Mouse (Mus musculus): ENCODE data around the gene Parp1. TPM values are rescaled to one million over a fixed set of nuclear protein-coding genes. Genes with fewer than 3 reads are reported as not detected.
A peak's percentile ranks its signal among the peaks of the same experiment; 100 is the strongest.

Gene Parp1
- polyA plus RNA-seq, 1 experiment from 2014 or later: 128 TPM

GRCm38 (mm10) chr1:180549539-180550308 lies 19.0 kb upstream of the Parp1 start:
- H3K27me3 ChIP-seq (ENCODE audit: control insufficient read depth, insufficient read depth, low read length): no peaks in the 10 kb centered on the region
- ATAC-seq (ENCODE audit: insufficient number of reproducible peaks, insufficient read depth, low FRiP score, low read depth): no peak
- WGBS: 70% methylated on average over 7 of the region's 7 CpGs

DNA sequence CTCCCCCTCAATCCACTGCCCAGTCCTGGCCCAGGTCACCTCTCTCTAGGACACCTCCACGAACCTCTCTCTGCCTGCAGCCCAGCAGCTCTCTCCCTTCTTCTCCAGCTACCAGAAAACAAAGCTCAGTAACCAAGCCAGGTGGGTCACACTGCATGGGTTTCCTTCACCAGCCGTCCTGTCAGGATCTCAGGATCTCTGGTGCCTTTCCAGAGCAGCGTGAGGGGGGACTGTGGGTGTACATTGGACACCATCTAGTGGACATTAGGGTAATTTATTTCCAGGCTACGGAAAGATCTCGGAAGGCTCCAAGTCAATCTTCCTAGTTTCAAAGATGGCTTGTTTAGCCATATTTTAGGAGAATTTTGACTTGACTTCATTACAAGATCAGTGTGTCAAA lies 18.0 kb upstream of the Parp1 start:
- 13% methylated on average over 5 of the region's 5 CpGs for WGBS
- ATAC-seq (ENCODE audit: insufficient number of reproducible peaks, insufficient read depth, low FRiP score, low read depth): no peak
- no peak overlapping the region for H3K4me2 ChIP-seq (replicated peaks; ENCODE audit: low read depth, low read length)

More at GRCm38 (mm10) chr1:180549539-180550308, 19.0 kb upstream of the Parp1 start:
- no peaks in the 10 kb centered on the region for H3K36me3 ChIP-seq (ENCODE audit: control insufficient read depth, insufficient read depth, low read length)
- H3K4me1 ChIP-seq (ENCODE audit: control insufficient read depth, insufficient read depth, low read length): peaks cover 4% of the 10 kb centered on the region; the same call in 1 of the 2 replicates
- H3K9me3 ChIP-seq (ENCODE audit: control insufficient read depth, low read depth, low read length): no peaks in the 10 kb centered on the region
- H3K27ac ChIP-seq (ENCODE audit: low read length): no peak overlapping the region
- H3K4me3 ChIP-seq (ENCODE audit: low read depth, low read length): no peak overlapping the region
- no peak overlapping the region for H3K4me2 ChIP-seq (replicated peaks; ENCODE audit: low read depth, low read length)
- H3K9ac ChIP-seq (replicated peaks; ENCODE audit: low read depth, low read length): no peak overlapping the region

DNA sequence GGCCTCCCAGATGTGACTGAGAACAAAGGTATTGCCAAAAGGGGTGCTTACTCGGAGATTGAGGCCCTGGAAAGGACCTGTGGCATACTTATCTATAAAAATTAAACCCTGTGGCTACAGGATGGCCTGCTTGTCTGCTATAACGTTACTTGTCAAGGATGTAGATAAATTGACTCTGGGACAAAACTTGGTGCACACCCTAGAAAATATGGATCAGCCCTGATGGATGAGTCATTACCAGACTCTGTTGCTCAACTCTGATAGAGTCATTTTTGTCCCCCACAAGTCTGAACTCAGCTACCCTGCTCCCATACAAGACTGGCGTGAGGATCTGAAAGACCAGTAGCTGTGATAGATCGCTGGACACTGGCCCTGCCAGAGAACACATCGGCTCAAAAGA lies 11.8 kb upstream of the Parp1 start:
- H3K27me3 ChIP-seq (ENCODE audit: control insufficient read depth, insufficient read depth, low read length): no peaks in the 10 kb centered on the region
- no peaks in the 10 kb centered on the region for H3K36me3 ChIP-seq (ENCODE audit: control insufficient read depth, insufficient read depth, low read length)
- H3K9ac ChIP-seq (replicated peaks; ENCODE audit: low read depth, low read length): no peak overlapping the region
- 73% methylated on average over 5 of the region's 5 CpGs for WGBS
- H3K4me2 ChIP-seq (replicated peaks; ENCODE audit: low read depth, low read length): no peak overlapping the region
- no peak overlapping the region for H3K27ac ChIP-seq (ENCODE audit: low read length)
- no peaks in the 10 kb centered on the region for H3K9me3 ChIP-seq (ENCODE audit: control insufficient read depth, low read depth, low read length)
- H3K4me1 ChIP-seq (ENCODE audit: control insufficient read depth, insufficient read depth, low read length): no peaks in the 10 kb centered on the region
- no peak for ATAC-seq (ENCODE audit: insufficient number of reproducible peaks, insufficient read depth, low FRiP score, low read depth)
- H3K4me3 ChIP-seq (ENCODE audit: low read depth, low read length): no peak overlapping the region

More for the DNA sequence above, 18.0 kb upstream of the Parp1 start:
- Histone ChIP-seq H3K27ac (ENCODE audit: low read length) (no peak overlapping the region), H3K27me3 (ENCODE audit: control insufficient read depth, insufficient read depth, low read length) (no peaks in the 10 kb centered on the region), H3K4me3 (ENCODE audit: low read depth, low read length) (no peak overlapping the region), H3K4me1 (ENCODE audit: control insufficient read depth, insufficient read depth, low read length) (peaks cover 4% of the 10 kb centered on the region; the same call in 1 of the 2 replicates), H3K9me3 (ENCODE audit: control insufficient read depth, low read depth, low read length) (no peaks in the 10 kb centered on the region), H3K36me3 (ENCODE audit: control insufficient read depth, insufficient read depth, low read length) (no peaks in the 10 kb centered on the region), H3K9ac (replicated peaks; ENCODE audit: low read depth, low read length) (no peak overlapping the region)

GRCm38 (mm10) chr1:180559454-180559853 lies 9.3 kb upstream of the Parp1 start:
- Histone ChIP-seq H3K9me3 (ENCODE audit: control insufficient read depth, low read depth, low read length) (no peaks in the 10 kb centered on the region), H3K27ac (ENCODE audit: low read length) (no peak overlapping the region), H3K4me3 (ENCODE audit: low read depth, low read length) (no peak overlapping the region), H3K36me3 (ENCODE audit: control insufficient read depth, insufficient read depth, low read length) (no peaks in the 10 kb centered on the region), H3K27me3 (ENCODE audit: control insufficient read depth, insufficient read depth, low read length) (no peaks in the 10 kb centered on the region), H3K4me1 (ENCODE audit: control insufficient read depth, insufficient read depth, low read length) (no peaks in the 10 kb centered on the region), H3K4me2 (replicated peaks; ENCODE audit: low read depth, low read length) (no peak overlapping the region), H3K9ac (replicated peaks; ENCODE audit: low read depth, low read length) (no peak overlapping the region)
- ATAC-seq (ENCODE audit: insufficient number of reproducible peaks, insufficient read depth, low FRiP score, low read depth): no peak
- 69% methylated on average over 8 of the region's 8 CpGs for WGBS

DNA sequence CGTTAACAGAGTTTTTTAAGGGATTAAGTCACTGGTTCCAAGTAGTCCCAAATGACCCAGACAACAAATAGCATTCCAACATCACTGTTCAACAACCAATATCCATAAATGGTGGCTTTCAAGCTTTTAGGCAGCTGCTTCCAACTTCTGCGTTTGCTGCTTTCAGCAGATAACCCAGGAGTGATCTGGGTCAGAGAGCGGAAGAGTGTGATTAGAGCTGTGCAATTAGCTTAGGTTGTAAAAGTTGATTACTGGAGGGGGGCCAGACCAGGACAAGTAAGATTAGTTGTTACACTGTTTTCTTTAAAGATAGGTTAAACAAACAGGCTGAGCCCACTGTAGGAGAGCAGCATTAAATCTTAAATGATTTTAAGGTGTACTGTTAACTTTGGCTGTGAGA lies 7.5 kb upstream of the Parp1 start:
- Histone ChIP-seq H3K27ac (ENCODE audit: low read length) (no peak overlapping the region), H3K4me1 (ENCODE audit: control insufficient read depth, insufficient read depth, low read length) (no peaks in the 10 kb centered on the region), H3K4me3 (ENCODE audit: low read depth, low read length) (no peak overlapping the region), H3K9me3 (ENCODE audit: control insufficient read depth, low read depth, low read length) (no peaks in the 10 kb centered on the region), H3K9ac (replicated peaks; ENCODE audit: low read depth, low read length) (no peak overlapping the region), H3K36me3 (ENCODE audit: control insufficient read depth, insufficient read depth, low read length) (no peaks in the 10 kb centered on the region), H3K4me2 (replicated peaks; ENCODE audit: low read depth, low read length) (no peak overlapping the region), H3K27me3 (ENCODE audit: control insufficient read depth, insufficient read depth, low read length) (no peaks in the 10 kb centered on the region)
- ATAC-seq (ENCODE audit: insufficient number of reproducible peaks, insufficient read depth, low FRiP score, low read depth): no peak
- whole genome bisulfite sequencing: 47% methylated on average over 3 of the region's 3 CpGs

- no peak overlapping the region for H3K27ac ChIP-seq (ENCODE audit: low read length)
- no peaks in the 10 kb centered on the region for H3K27me3 ChIP-seq (ENCODE audit: control insufficient read depth, insufficient read depth, low read length)
- H3K9ac ChIP-seq (replicated peaks; ENCODE audit: low read depth, low read length): no peak overlapping the region
- no peak overlapping the region for H3K4me3 ChIP-seq (ENCODE audit: low read depth, low read length)
- peaks cover 5% of the 10 kb centered on the region for H3K4me1 ChIP-seq (ENCODE audit: control insufficient read depth, insufficient read depth, low read length)
- no peaks in the 10 kb centered on the region for H3K9me3 ChIP-seq (ENCODE audit: control insufficient read depth, low read depth, low read length)
- H3K4me2 ChIP-seq (replicated peaks; ENCODE audit: low read depth, low read length): no peak overlapping the region
- 82% methylated on average over 5 of the region's 5 CpGs for WGBS
- H3K36me3 ChIP-seq (ENCODE audit: control insufficient read depth, insufficient read depth, low read length): no peaks in the 10 kb centered on the region
- no peak for ATAC-seq (ENCODE audit: insufficient number of reproducible peaks, insufficient read depth, low FRiP score, low read depth)
These were observed 3.8 kb upstream of the Parp1 start for GRCm38 (mm10) chr1:180564885-180565284.

DNA sequence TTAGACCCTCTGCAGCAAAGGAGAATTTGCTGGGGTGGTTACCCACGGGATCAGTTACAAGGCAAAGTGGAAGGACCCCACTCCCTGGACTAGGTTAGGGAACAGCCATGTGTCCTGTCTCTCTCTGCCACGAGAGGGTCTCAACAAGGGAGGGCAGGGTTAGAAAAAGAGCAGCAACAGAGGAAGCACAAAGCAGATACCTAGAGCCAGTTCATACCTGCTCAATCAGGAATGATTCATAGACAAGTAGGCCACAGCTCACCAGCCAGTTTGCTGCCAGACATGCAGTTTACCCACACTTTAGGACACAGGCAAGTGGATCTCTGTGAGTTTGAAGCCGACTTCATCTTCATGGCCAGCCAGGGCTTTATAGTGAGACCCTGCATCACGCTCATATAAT lies 963 bp upstream of the Parp1 start:
- Histone ChIP-seq H3K27me3 (ENCODE audit: control insufficient read depth, insufficient read depth, low read length) (no peaks in the 10 kb centered on the region), H3K4me1 (ENCODE audit: control insufficient read depth, insufficient read depth, low read length) (peaks cover 19% of the 10 kb centered on the region), H3K4me3 (ENCODE audit: low read depth, low read length) (no peak overlapping the region), H3K9ac (replicated peaks; ENCODE audit: low read depth, low read length) (no peak overlapping the region), H3K36me3 (ENCODE audit: control insufficient read depth, insufficient read depth, low read length) (no peaks in the 10 kb centered on the region), H3K4me2 (replicated peaks; ENCODE audit: low read depth, low read length) (no peak overlapping the region), H3K9me3 (ENCODE audit: control insufficient read depth, low read depth, low read length) (no peaks in the 10 kb centered on the region), H3K27ac (ENCODE audit: low read length) (no peak overlapping the region)
- WGBS: 75% methylated on average over 4 of the region's 4 CpGs
- ATAC-seq (ENCODE audit: insufficient number of reproducible peaks, insufficient read depth, low FRiP score, low read depth): no peak

DNA sequence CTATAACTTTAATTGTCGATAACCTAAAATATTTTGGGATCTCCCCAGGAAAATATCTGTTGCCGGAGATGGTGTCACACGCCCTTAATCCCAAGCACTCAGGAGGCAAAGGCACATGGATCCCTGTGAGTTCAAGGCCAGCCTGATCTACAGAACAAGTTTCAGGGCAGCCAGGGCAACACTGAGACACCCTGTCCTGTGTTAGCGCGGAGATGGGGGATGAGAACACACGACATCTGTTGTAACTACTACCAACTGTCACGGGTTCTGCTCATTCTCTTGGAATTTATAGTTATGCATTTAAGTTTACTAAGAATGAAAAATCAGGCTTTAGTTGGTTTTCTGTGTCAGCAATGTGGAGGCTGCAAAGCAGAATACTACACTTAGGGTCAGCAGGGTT lies 476 bp upstream of the Parp1 start:
- H3K9me3 ChIP-seq (ENCODE audit: control insufficient read depth, low read depth, low read length): no peaks in the 10 kb centered on the region
- peak overlapping the region; percentile 70 for H3K4me2 ChIP-seq (replicated peaks; ENCODE audit: low read depth, low read length)
- peak overlapping the region; percentile 97 for H3K27ac ChIP-seq (ENCODE audit: low read length)
- WGBS: 33% methylated on average over 7 of the region's 7 CpGs
- peaks cover 19% of the 10 kb centered on the region for H3K4me1 ChIP-seq (ENCODE audit: control insufficient read depth, insufficient read depth, low read length)
- peak; percentile 6; the same call in 1 of the 2 replicates for ATAC-seq (ENCODE audit: insufficient number of reproducible peaks, insufficient read depth, low FRiP score, low read depth)
- no peak overlapping the region for H3K9ac ChIP-seq (replicated peaks; ENCODE audit: low read depth, low read length)
- H3K4me3 ChIP-seq (ENCODE audit: low read depth, low read length): peak overlapping the region; percentile 95
- no peaks in the 10 kb centered on the region for H3K27me3 ChIP-seq (ENCODE audit: control insufficient read depth, insufficient read depth, low read length)
- peaks cover under 1% of the 10 kb centered on the region for H3K36me3 ChIP-seq (ENCODE audit: control insufficient read depth, insufficient read depth, low read length)

DNA sequence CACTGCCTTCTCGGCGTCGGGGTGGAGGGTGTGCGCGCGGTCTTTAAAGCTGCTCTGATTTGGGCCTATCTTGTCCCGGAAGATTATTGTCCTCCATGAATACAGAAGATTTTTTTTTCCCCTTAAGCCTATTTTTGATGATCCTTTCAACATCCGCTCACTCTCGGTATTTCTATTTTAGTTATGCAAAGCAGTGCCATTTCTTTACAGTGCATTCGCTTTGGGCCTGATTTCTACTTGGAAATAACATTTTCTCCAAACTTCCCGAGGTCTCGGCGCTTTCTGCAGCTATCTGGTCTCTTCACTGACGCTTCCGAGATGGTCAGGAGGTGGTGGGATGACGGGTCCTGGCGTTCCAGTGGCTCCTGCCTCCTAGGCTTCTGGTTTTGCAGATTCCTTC lies 729 bp downstream of the Parp1 start:
- peaks cover 19% of the 10 kb centered on the region for H3K4me1 ChIP-seq (ENCODE audit: control insufficient read depth, insufficient read depth, low read length)
- no peak for ATAC-seq (ENCODE audit: insufficient number of reproducible peaks, insufficient read depth, low FRiP score, low read depth)
- H3K9ac ChIP-seq (replicated peaks; ENCODE audit: low read depth, low read length): peak overlapping the region; percentile 79
- peak overlapping the region; percentile 97 for H3K27ac ChIP-seq (ENCODE audit: low read length)
- peaks cover 8% of the 10 kb centered on the region for H3K36me3 ChIP-seq (ENCODE audit: control insufficient read depth, insufficient read depth, low read length)
- no peaks in the 10 kb centered on the region for H3K27me3 ChIP-seq (ENCODE audit: control insufficient read depth, insufficient read depth, low read length)
- H3K4me2 ChIP-seq (replicated peaks; ENCODE audit: low read depth, low read length): peak overlapping the region; percentile 70
- H3K4me3 ChIP-seq (ENCODE audit: low read depth, low read length): peak overlapping the region; percentile 95
- no peaks in the 10 kb centered on the region for H3K9me3 ChIP-seq (ENCODE audit: control insufficient read depth, low read depth, low read length)
- WGBS: under 1% methylated on average over 17 of the region's 17 CpGs

All from stomach, embryonic 14.5 days (tissue).